Mouse (Mus musculus) macrophage (primary cell): ENCODE data around the gene Pitx1. TPM values are rescaled to one million over a fixed set of nuclear protein-coding genes. Genes with fewer than 3 reads are reported as not detected.

Experiments used
- H3K27ac ChIP-seq: fragments of 350-480 bp; formaldehyde crosslinking; 2 replicates; pipeline ENCODE4 v1.9.0; 2021
- H3K36me3 ChIP-seq: fragments of 350-480 bp; formaldehyde crosslinking; 2 replicates; pipeline ENCODE4 v1.9.0; 2021; ENCODE audit errors: inconsistent target
- H3K4me3 ChIP-seq: fragments of 350-480 bp; formaldehyde crosslinking; 2 replicates; pipeline ENCODE4 v1.9.0; 2021; ENCODE audit errors: inconsistent target
- H3K79me2 ChIP-seq: fragments of 350-480 bp; formaldehyde crosslinking; 2 replicates; pipeline ENCODE4 v1.9.0; 2021; ENCODE audit errors: inconsistent target
- WGBS: methylation state at CpG from one replicate; pipeline ENCODE4 v1.1.7; 2026; ENCODE audit warnings: inconsistent platforms; ENCODE audit not compliant: missing documents; 5-methylcytosine and 5-hydroxymethylcytosine counted together
- polyA plus RNA-seq: library from polyadenylated mRNA; stranded (reverse); fragments of 250-400 nt; gene quantifications from 3 replicates; pipeline ENCODE4 v1.2.4, GENCODE M21; 2018; ENCODE audit warnings: inconsistent platforms

Gene Pitx1
- polyA plus RNA-seq, 1 experiment from 2014 or later: not detected

GRCm38 (mm10) chr13:55836786-55837780 lies 1.1 kb upstream of the Pitx1 start:
- H3K79me2 ChIP-seq: no peaks in the 10 kb centered on the region
- no peaks in the 10 kb centered on the region for H3K36me3 ChIP-seq
- 3% methylated on average over 30 of the region's 32 CpGs for WGBS
- H3K4me3 ChIP-seq: no peak overlapping the region
- H3K27ac ChIP-seq: no peak overlapping the region

- Histone ChIP-seq H3K36me3 (no peaks in the 10 kb centered on the region), H3K79me2 (no peaks in the 10 kb centered on the region), H3K4me3 (no peak overlapping the region), H3K27ac (no peak overlapping the region)
- WGBS: 9% methylated on average over 33 of the region's 33 CpGs
Measured at GRCm38 (mm10) chr13:55835548-55836097, 369 bp downstream of the Pitx1 start.

GRCm38 (mm10) chr13:55834667-55835066 lies 1.3 kb downstream of the Pitx1 start:
- 28% methylated on average over 5 of the region's 5 CpGs for WGBS
- no peaks in the 10 kb centered on the region for H3K79me2 ChIP-seq
- H3K4me3 ChIP-seq: no peak overlapping the region
- no peaks in the 10 kb centered on the region for H3K36me3 ChIP-seq
- no peak overlapping the region for H3K27ac ChIP-seq

- Histone ChIP-seq H3K4me3 (no peak overlapping the region), H3K36me3 (no peaks in the 10 kb centered on the region), H3K27ac (no peak overlapping the region), H3K79me2 (no peaks in the 10 kb centered on the region)
- 19% methylated on average over 7 of the region's 7 CpGs for WGBS
Measured at GRCm38 (mm10) chr13:55833921-55834320, 2.1 kb downstream of the Pitx1 start.

GRCm38 (mm10) chr13:55832602-55833001 lies 3.4 kb downstream of the Pitx1 start:
- no peaks in the 10 kb centered on the region for H3K36me3 ChIP-seq
- whole genome bisulfite sequencing: 40% methylated on average over 1 of the region's 1 CpGs
- H3K27ac ChIP-seq: no peak overlapping the region
- H3K79me2 ChIP-seq: no peaks in the 10 kb centered on the region
- no peak overlapping the region for H3K4me3 ChIP-seq

- Histone ChIP-seq H3K36me3 (no peaks in the 10 kb centered on the region), H3K4me3 (no peak overlapping the region), H3K27ac (no peak overlapping the region), H3K79me2 (no peaks in the 10 kb centered on the region)
- WGBS: 13% methylated on average over 25 of the region's 25 CpGs
Measured at GRCm38 (mm10) chr13:55831722-55832160, 4.3 kb downstream of the Pitx1 start.

GRCm38 (mm10) chr13:55830833-55831721 lies 4.9 kb downstream of the Pitx1 start:
- no peaks in the 10 kb centered on the region for H3K79me2 ChIP-seq
- no peak overlapping the region for H3K4me3 ChIP-seq
- no peaks in the 10 kb centered on the region for H3K36me3 ChIP-seq
- H3K27ac ChIP-seq: no peak overlapping the region
- WGBS: 2% methylated on average over 53 of the region's 82 CpGs

- Histone ChIP-seq H3K36me3 (no peaks in the 10 kb centered on the region), H3K79me2 (no peaks in the 10 kb centered on the region), H3K27ac (no peak overlapping the region), H3K4me3 (no peak overlapping the region)
- 2% methylated on average over 41 of the region's 48 CpGs for WGBS
Measured at GRCm38 (mm10) chr13:55830081-55830832, 5.7 kb downstream of the Pitx1 start.

GRCm38 (mm10) chr13:55829018-55829655 lies 6.9 kb downstream of the Pitx1 start:
- WGBS: 30% methylated on average over 12 of the region's 12 CpGs

GRCm38 (mm10) chr13:55828141-55829017 lies 7.6 kb downstream of the Pitx1 start:
- no peak overlapping the region for H3K27ac ChIP-seq
- no peaks in the 10 kb centered on the region for H3K36me3 ChIP-seq
- WGBS: 3% methylated on average over 50 of the region's 50 CpGs
- H3K4me3 ChIP-seq: no peak overlapping the region
- no peaks in the 10 kb centered on the region for H3K79me2 ChIP-seq

More at GRCm38 (mm10) chr13:55829018-55829655, 6.9 kb downstream of the Pitx1 start:
- H3K4me3 ChIP-seq: no peak overlapping the region
- H3K36me3 ChIP-seq: no peaks in the 10 kb centered on the region
- H3K79me2 ChIP-seq: no peaks in the 10 kb centered on the region
- H3K27ac ChIP-seq: no peak overlapping the region

- H3K27ac ChIP-seq: no peak overlapping the region
- H3K36me3 ChIP-seq: no peaks in the 10 kb centered on the region
- no peak overlapping the region for H3K4me3 ChIP-seq
- H3K79me2 ChIP-seq: no peaks in the 10 kb centered on the region
- WGBS: 6% methylated on average over 6 of the region's 6 CpGs
Measured at GRCm38 (mm10) chr13:55827679-55828140, 8.3 kb downstream of the Pitx1 start.

- 11% methylated on average over 12 of the region's 13 CpGs for WGBS
- Histone ChIP-seq H3K27ac (no peak overlapping the region), H3K36me3 (no peaks in the 10 kb centered on the region), H3K79me2 (no peaks in the 10 kb centered on the region), H3K4me3 (no peak overlapping the region)
Measured at GRCm38 (mm10) chr13:55826796-55827678, 9.0 kb downstream of the Pitx1 start.
